Mouse (Mus musculus) G1E (cell line): ENCODE measurements around the gene Smyd2. TPM values are rescaled to one million over a fixed set of nuclear protein-coding genes. Genes with fewer than 3 reads are reported as not detected.

Experiments
- ATAC-seq: 2 replicates; pipeline ENCODE4 v1.8.0; 2016; ENCODE audit warnings: mild to moderate bottlenecking; ENCODE audit not compliant: insufficient number of reproducible peaks, poor library complexity, low FRiP score, severe bottlenecking; ENCODE audit errors: extremely low read depth
- DNase-seq: peaks from one replicate; pipeline ENCODE4 v3.0.0; 2012; ENCODE audit warnings: low spot score
- H3K27me3 ChIP-seq: 2 replicates; pipeline ENCODE4 v1.6.1; 2012; ENCODE audit warnings: mild to moderate bottlenecking, low read length, inconsistent platforms; ENCODE audit not compliant: insufficient read depth
- H3K36me3 ChIP-seq: replicated peaks from 2 replicates; pipeline ENCODE3; 2012; ENCODE audit warnings: mild to moderate bottlenecking, inconsistent platforms
- H3K4me1 ChIP-seq: 2 replicates; pipeline ENCODE4 v1.6.1; 2012; ENCODE audit warnings: low read depth, low read length, inconsistent platforms, mixed read lengths; ENCODE audit not compliant: insufficient read depth
- H3K4me3 ChIP-seq: 2 replicates; pipeline ENCODE4 v1.5.1; 2012; ENCODE audit warnings: low read depth, mild to moderate bottlenecking, inconsistent platforms, low read length, moderate library complexity, mixed read lengths
- H3K9me3 ChIP-seq: replicated peaks from 2 replicates; pipeline ENCODE4 v1.6.1; 2012; ENCODE audit warnings: inconsistent platforms
- CTCF ChIP-seq: IDR thresholded peaks from 2 replicates; pipeline ENCODE4 v1.5.1; 2012; ENCODE audit warnings: low read depth, low read length, inconsistent platforms, mixed read lengths
- GATA1 ChIP-seq: IDR thresholded peaks from 2 replicates; pipeline ENCODE4 v1.6.1; 2012; ENCODE audit warnings: borderline replicate concordance, low read length, inconsistent platforms, mixed read lengths
- GATA2 ChIP-seq: IDR thresholded peaks from 2 replicates; pipeline ENCODE4 v1.6.1; 2012; ENCODE audit warnings: low read depth, low read length, inconsistent platforms, borderline replicate concordance
- POLR2AphosphoS5 ChIP-seq: IDR thresholded peaks from 2 replicates; pipeline ENCODE4 v1.6.1; 2012; ENCODE audit warnings: low read depth, low read length, inconsistent platforms; ENCODE audit not compliant: insufficient replicate concordance
- TAL1 ChIP-seq: conservative IDR thresholded peaks from 2 replicates; pipeline ENCODE4 v1.6.1; 2012; ENCODE audit warnings: low read depth, low read length, inconsistent platforms, mixed read lengths
- polyA plus RNA-seq: library from polyadenylated mRNA; stranded (reverse); fragments of >175 nt; gene quantifications from 2 replicates; pipeline ENCODE4 v1.2.3, GENCODE M21; 2012
- total RNA-seq, 2 experiments: library from RNA; stranded (forward) in 1 of 2; stranded (reverse) in 1 of 2; fragments of 200-1000 nt in 1 of 2; fragments of >200 nt in 1 of 2; fragmentation: Nextera tagmentation in 1 of 2; gene quantifications; 2 replicates each; pipeline ENCODE4 v1.2.3; 2014 to 2017

Gene Smyd2
- total and polyA plus RNA-seq, 3 experiments, result not detected

- no peaks in the 10 kb centered on the region for H3K4me1 ChIP-seq
- DNase-seq (no peak), ATAC-seq (no peak)
- H3K4me3 ChIP-seq, result no peak overlapping the region
- TF ChIP-seq TAL1, result no peak
- TF ChIP-seq POLR2AphosphoS5, result no peak
- TF ChIP-seq GATA2, result no peak
- no peak for TF ChIP-seq CTCF
- TF ChIP-seq GATA1, result no peak
- peaks cover 47% of the 10 kb centered on the region for H3K9me3 ChIP-seq
- no peaks in the 10 kb centered on the region for H3K36me3 ChIP-seq
- H3K27me3 ChIP-seq, result no peaks in the 10 kb centered on the region
Measured at GRCm38 (mm10) chr1:189947411-189947810, 25.2 kb upstream of the Smyd2 start.

- no peaks in the 10 kb centered on the region for H3K27me3 ChIP-seq
- H3K36me3 ChIP-seq, result no peaks in the 10 kb centered on the region
- no peak overlapping the region for H3K4me3 ChIP-seq
- ATAC-seq, result no peak
- peaks cover 51% of the 10 kb centered on the region for H3K9me3 ChIP-seq
- no peaks in the 10 kb centered on the region for H3K4me1 ChIP-seq
- DNase-seq, result no peak
- TF ChIP-seq GATA2 (no peak), POLR2AphosphoS5 (no peak), TAL1 (no peak)
Measured at GRCm38 (mm10) chr1:189946126-189946525, 24.0 kb upstream of the Smyd2 start.

- no peak for DNase-seq
- Histone ChIP-seq H3K36me3 (no peaks in the 10 kb centered on the region), H3K27me3 (no peaks in the 10 kb centered on the region), H3K9me3 (peaks cover 37% of the 10 kb centered on the region), H3K4me3 (no peak overlapping the region), H3K4me1 (no peaks in the 10 kb centered on the region)
- ATAC-seq, result no peak
- TF ChIP-seq GATA2 (no peak), GATA1 (no peak), TAL1 (no peak), POLR2AphosphoS5 (no peak), CTCF (no peak)
Measured at GRCm38 (mm10) chr1:189941786-189942185, 19.6 kb upstream of the Smyd2 start.

GRCm38 (mm10) chr1:189936436-189937105 lies 14.4 kb upstream of the Smyd2 start:
- TF ChIP-seq GATA2 (no peak), CTCF (no peak), GATA1 (no peak), POLR2AphosphoS5 (no peak), TAL1 (no peak)
- no peak for DNase-seq

GRCm38 (mm10) chr1:189933480-189934202 lies 11.5 kb upstream of the Smyd2 start:
- Histone ChIP-seq H3K27me3 (no peaks in the 10 kb centered on the region), H3K4me3 (no peak overlapping the region), H3K9me3 (peaks cover 50% of the 10 kb centered on the region), H3K36me3 (no peaks in the 10 kb centered on the region), H3K4me1 (no peaks in the 10 kb centered on the region)
- TF ChIP-seq GATA2 (no peak), POLR2AphosphoS5 (no peak), TAL1 (no peak), GATA1 (no peak), CTCF (no peak)
- ATAC-seq (no peak), DNase-seq (no peak)

More at GRCm38 (mm10) chr1:189936436-189937105, 14.4 kb upstream of the Smyd2 start:
- Histone ChIP-seq H3K27me3 (no peaks in the 10 kb centered on the region), H3K4me1 (no peaks in the 10 kb centered on the region), H3K36me3 (no peaks in the 10 kb centered on the region), H3K4me3 (no peak overlapping the region), H3K9me3 (peaks cover 34% of the 10 kb centered on the region)
- ATAC-seq, result no peak

GRCm38 (mm10) chr1:189932976-189933375 lies 10.8 kb upstream of the Smyd2 start:
- no peak for DNase-seq
- no peak for ATAC-seq
- H3K27me3 ChIP-seq, result no peaks in the 10 kb centered on the region
- H3K4me3 ChIP-seq, result no peak overlapping the region
- H3K4me1 ChIP-seq, result no peaks in the 10 kb centered on the region
- TF ChIP-seq POLR2AphosphoS5 (no peak), GATA1 (no peak), GATA2 (no peak), TAL1 (no peak), CTCF (no peak)
- H3K36me3 ChIP-seq, result no peaks in the 10 kb centered on the region
- peaks cover 53% of the 10 kb centered on the region for H3K9me3 ChIP-seq
